Mouse (Mus musculus) myocyte (in vitro differentiated cells): ENCODE measurements around the gene Abca3.

Experiments used
- CEBPB ChIP-seq: IDR thresholded peaks from 2 replicates; pipeline ENCODE4 v1.6.1; 2011; ENCODE audit warnings: mild to moderate bottlenecking, moderate library complexity; ENCODE audit not compliant: poor library complexity, insufficient read depth, severe bottlenecking
- E2F4 ChIP-seq: IDR thresholded peaks from one replicate; pipeline ENCODE4 v1.6.1; 2011; ENCODE audit warnings: mild to moderate bottlenecking, control low read depth, moderate library complexity; ENCODE audit not compliant: insufficient read depth
- MAX ChIP-seq: IDR thresholded peaks from one replicate; pipeline ENCODE4 v1.6.1; 2011; ENCODE audit warnings: low read depth, mild to moderate bottlenecking, control low read depth
- MYOD1 ChIP-seq, 3 experiments: IDR thresholded peaks; one replicate each; pipeline ENCODE4 v1.6.1; 2011; ENCODE audit warnings: control low read depth in 2 of 3, low read depth in 2 of 3, mild to moderate bottlenecking in 2 of 3, moderate library complexity in 1 of 3; ENCODE audit not compliant: insufficient read length in 2 of 3, control insufficient read depth in 1 of 3
- MYOG ChIP-seq, 3 experiments: IDR thresholded peaks; one replicate each; pipeline ENCODE4 v1.6.1; 2011; ENCODE audit warnings: control low read depth in 2 of 3, low read depth in 2 of 3, mild to moderate bottlenecking in 2 of 3; ENCODE audit not compliant: insufficient read length in 2 of 3, control insufficient read depth in 1 of 3, insufficient read depth in 1 of 3
- POLR2A ChIP-seq: IDR thresholded peaks from one replicate; pipeline ENCODE4 v1.6.1; 2011; ENCODE audit warnings: low read depth, mild to moderate bottlenecking, control low read depth, moderate library complexity; ENCODE audit not compliant: insufficient read length
- POLR2AphosphoS2 ChIP-seq: IDR thresholded peaks from one replicate; pipeline ENCODE4 v1.6.1; 2011; ENCODE audit warnings: low read depth, control low read depth; ENCODE audit not compliant: insufficient read length
- REST ChIP-seq: IDR thresholded peaks from one replicate; pipeline ENCODE4 v1.6.1; 2011; ENCODE audit warnings: mild to moderate bottlenecking, control low read depth, moderate library complexity; ENCODE audit not compliant: insufficient read depth, insufficient read length
- SRF ChIP-seq: IDR thresholded peaks from one replicate; pipeline ENCODE4 v1.6.1; 2011; ENCODE audit warnings: low read depth; ENCODE audit not compliant: control insufficient read depth, insufficient read length
- TCF12 ChIP-seq: IDR thresholded peaks from one replicate; pipeline ENCODE4 v1.6.1; 2011; ENCODE audit warnings: mild to moderate bottlenecking, control low read depth; ENCODE audit not compliant: poor library complexity, insufficient read depth, severe bottlenecking
- TCF3 ChIP-seq: IDR thresholded peaks from one replicate; pipeline ENCODE4 v1.6.1; 2011; ENCODE audit warnings: low read depth, control low read depth; ENCODE audit not compliant: insufficient read length
- USF1 ChIP-seq: IDR thresholded peaks from one replicate; pipeline ENCODE4 v1.6.1; 2011; ENCODE audit warnings: low read depth, mild to moderate bottlenecking, control low read depth, moderate library complexity

GRCm38 (mm10) chr17:24375094-24375712 lies 23.5 kb downstream of the Abca3 start:
- TF ChIP-seq POLR2A (no peak), POLR2AphosphoS2 (no peak), TCF12 (no peak), MYOG (IDR thresholded peaks at IDR 0.05; ENCODE audit: control insufficient read depth in 1 of 3, insufficient read depth in 1 of 3, insufficient read length in 2 of 3, low read depth in 2 of 3) (no peak), SRF (no peak), TCF3 (no peak), REST (no peak), E2F4 (no peak), USF1 (no peak), MAX (no peak), CEBPB (no peak), MYOD1 (IDR thresholded peaks at IDR 0.05; ENCODE audit: control insufficient read depth in 1 of 3, insufficient read length in 2 of 3, low read depth in 2 of 3) (no peak)
